ENCODE assay signal across 16 mouse cellular contexts in genomic region chr12:29816130-29816529, GRCm38 (mm10).
DNase-seq lines count a peak whose midpoint lies in the region; ATAC-seq and TF ChIP-seq lines count a peak whose summit lies in the region.
"Had no signal": no experiment of that assay in that cellular context is flagged by ENCODE, and none has a peak within 500 bp of the region (broad histone marks: within the 10 kb centered on the region; RNA-seq: fewer than 3 reads in every experiment).

No protein-coding gene starts in this region.

- WGBS in hindbrain, embryonic 11.5 days = 63% methylated on average over 2 of the region's 2 CpGs
- WGBS in hindbrain, embryonic 10.5 days = 83% methylated on average over 2 of the region's 2 CpGs
- 69% methylated on average over 2 of the region's 2 CpGs for WGBS in forebrain, postnatal 0 days
- 78% methylated on average over 2 of the region's 2 CpGs for WGBS in midbrain, embryonic 12.5 days
- 27% methylated on average over 2 of the region's 2 CpGs for WGBS in neural tube, embryonic 15.5 days
- 86% methylated on average over 2 of the region's 2 CpGs for WGBS in kidney, embryonic 15.5 days

- no peak overlapping the region for H3K4me3 ChIP-seq in hindbrain, embryonic 11.5 days (ENCODE audit: low read depth, low read length)
- no peak overlapping the region for H3K4me3 ChIP-seq in hindbrain, embryonic 10.5 days
- H3K4me3 ChIP-seq in forebrain, postnatal 0 days (ENCODE audit: low read depth, low read length) = no peak overlapping the region
- H3K4me3 ChIP-seq in midbrain, embryonic 12.5 days = no peak overlapping the region
- H3K4me3 ChIP-seq in neural tube, embryonic 15.5 days (replicated peaks) = no peak overlapping the region
- H3K4me3 ChIP-seq in kidney, embryonic 15.5 days (replicated peaks) = no peak overlapping the region
- H3K4me3 ChIP-seq: heart, embryonic 10.5 days; intestine, embryonic 15.5 days had no signal

- no peaks in the 10 kb centered on the region for H3K36me3 ChIP-seq in hindbrain, embryonic 11.5 days (ENCODE audit: control insufficient read depth, insufficient read depth, low read length)
- H3K36me3 ChIP-seq in hindbrain, embryonic 10.5 days = no peaks in the 10 kb centered on the region
- peaks cover 20% of the 10 kb centered on the region for H3K36me3 ChIP-seq in forebrain, postnatal 0 days (ENCODE audit: insufficient read depth)
- no peaks in the 10 kb centered on the region for H3K36me3 ChIP-seq in midbrain, embryonic 12.5 days
- peaks cover 7% of the 10 kb centered on the region; the same call in 1 of the 2 replicates for H3K36me3 ChIP-seq in neural tube, embryonic 15.5 days
- no peaks in the 10 kb centered on the region for H3K36me3 ChIP-seq in kidney, embryonic 15.5 days
- H3K36me3 ChIP-seq: heart, embryonic 10.5 days; intestine, embryonic 15.5 days had no signal

- no peaks in the 10 kb centered on the region for H3K27me3 ChIP-seq in hindbrain, embryonic 11.5 days (ENCODE audit: control insufficient read depth, insufficient read depth, low read length)
- H3K27me3 ChIP-seq in hindbrain, embryonic 10.5 days (ENCODE audit: insufficient read depth, poor library complexity, severe bottlenecking) = no peaks in the 10 kb centered on the region
- no peaks in the 10 kb centered on the region for H3K27me3 ChIP-seq in forebrain, postnatal 0 days (ENCODE audit: insufficient read depth, low read length)
- no peaks in the 10 kb centered on the region for H3K27me3 ChIP-seq in midbrain, embryonic 12.5 days
- no peaks in the 10 kb centered on the region for H3K27me3 ChIP-seq in neural tube, embryonic 15.5 days (replicated peaks)
- H3K27me3 ChIP-seq in kidney, embryonic 15.5 days = no peaks in the 10 kb centered on the region
- H3K27me3 ChIP-seq: intestine, embryonic 15.5 days had no signal

- H3K9me3 ChIP-seq in hindbrain, embryonic 11.5 days (ENCODE audit: control insufficient read depth, low read length) = no peaks in the 10 kb centered on the region
- H3K9me3 ChIP-seq in hindbrain, embryonic 10.5 days = no peaks in the 10 kb centered on the region
- H3K9me3 ChIP-seq in forebrain, postnatal 0 days (ENCODE audit: low read length) = no peaks in the 10 kb centered on the region
- H3K9me3 ChIP-seq in midbrain, embryonic 12.5 days = no peaks in the 10 kb centered on the region
- no peaks in the 10 kb centered on the region for H3K9me3 ChIP-seq in neural tube, embryonic 15.5 days (replicated peaks)
- no peaks in the 10 kb centered on the region for H3K9me3 ChIP-seq in kidney, embryonic 15.5 days (replicated peaks)
- H3K9me3 ChIP-seq: heart, embryonic 10.5 days; intestine, embryonic 15.5 days had no signal

- no peak for TF ChIP-seq CTCF in forebrain, postnatal 0 days (IDR thresholded peaks at IDR 0.05; ENCODE audit: low read depth)

- no peak overlapping the region for H3K9ac ChIP-seq in hindbrain, embryonic 11.5 days (ENCODE audit: low read depth, low read length)
- H3K9ac ChIP-seq in forebrain, postnatal 0 days = no peak overlapping the region
- H3K9ac ChIP-seq in midbrain, embryonic 12.5 days (replicated peaks) = no peak overlapping the region
- H3K9ac ChIP-seq in neural tube, embryonic 15.5 days (replicated peaks) = no peak overlapping the region
- no peak overlapping the region for H3K9ac ChIP-seq in kidney, embryonic 15.5 days
- H3K9ac ChIP-seq: intestine, embryonic 15.5 days; liver, postnatal 0 days had no signal

- H3K27ac ChIP-seq in hindbrain, embryonic 11.5 days (ENCODE audit: low read depth, low read length) = 0 out of 2 replicates have a peak overlapping the region, but pooled peaks have one; percentile 43
- H3K27ac ChIP-seq in hindbrain, embryonic 10.5 days = no peak overlapping the region
- no peak overlapping the region; the same call in 1 of the 2 replicates for H3K27ac ChIP-seq in forebrain, postnatal 0 days (ENCODE audit: low read depth, low read length)
- H3K27ac ChIP-seq in midbrain, embryonic 12.5 days (replicated peaks) = peak overlapping the region; percentile 72
- H3K27ac ChIP-seq in neural tube, embryonic 15.5 days (replicated peaks) = peak overlapping the region; percentile 71
- H3K27ac ChIP-seq in kidney, embryonic 15.5 days = no peak overlapping the region
- H3K27ac ChIP-seq: heart, embryonic 10.5 days; intestine, embryonic 15.5 days had no signal

- H3K4me1 ChIP-seq in hindbrain, embryonic 11.5 days (replicated peaks; ENCODE audit: control insufficient read depth, insufficient read depth, low read length) = no peaks in the 10 kb centered on the region; the same call in 1 of the 2 replicates
- H3K4me1 ChIP-seq in hindbrain, embryonic 10.5 days (replicated peaks) = peaks cover 10% of the 10 kb centered on the region; the same call in 1 of the 2 replicates
- peaks cover 8% of the 10 kb centered on the region; the same call in 1 of the 2 replicates for H3K4me1 ChIP-seq in forebrain, postnatal 0 days (ENCODE audit: insufficient read depth)
- H3K4me1 ChIP-seq in midbrain, embryonic 12.5 days = peaks cover 19% of the 10 kb centered on the region
- H3K4me1 ChIP-seq in neural tube, embryonic 15.5 days = peaks cover 24% of the 10 kb centered on the region
- 0 out of 2 replicates have a peak, but pooled peaks cover 2% of the 10 kb centered on the region for H3K4me1 ChIP-seq in kidney, embryonic 15.5 days
- H3K4me1 ChIP-seq: heart, embryonic 10.5 days had no signal

- H3K4me2 ChIP-seq in hindbrain, embryonic 11.5 days (replicated peaks; ENCODE audit: low read depth, low read length) = no peak overlapping the region
- no peak overlapping the region for H3K4me2 ChIP-seq in forebrain, postnatal 0 days (ENCODE audit: low read depth)
- H3K4me2 ChIP-seq in midbrain, embryonic 12.5 days (replicated peaks) = no peak overlapping the region
- no peak overlapping the region for H3K4me2 ChIP-seq in neural tube, embryonic 15.5 days
- H3K4me2 ChIP-seq in kidney, embryonic 15.5 days = no peak overlapping the region
- H3K4me2 ChIP-seq: intestine, embryonic 15.5 days had no signal

- no peak for DNase-seq in hindbrain, embryonic 11.5 days (ENCODE audit: low spot score)
- no peak for DNase-seq in hindbrain, embryonic 10.5 days (ENCODE audit: low spot score)
- DNase-seq in forebrain, postnatal 0 days = no peak
- DNase-seq: adrenal gland, postnatal 36 days; cerebellum, adult 8-10 months; embryo, embryonic 11 days; liver; liver, postnatal 0 days; lung, postnatal 14 days; thymus, postnatal 36 days had no signal

- 0 out of 2 replicates have a peak, but pooled peaks have one; percentile 35 for ATAC-seq in hindbrain, embryonic 11.5 days (ENCODE audit: low FRiP score)
- peak; percentile 28 for ATAC-seq in forebrain, postnatal 0 days
- peak; percentile 27; the same call in 1 of the 2 replicates for ATAC-seq in midbrain, embryonic 12.5 days (ENCODE audit: low FRiP score, low read depth)
- peak; percentile 42; the same call in 1 of the 2 replicates for ATAC-seq in neural tube, embryonic 15.5 days (ENCODE audit: low FRiP score)
- ATAC-seq in kidney, embryonic 15.5 days (replicated peaks; ENCODE audit: low FRiP score) = no peak
- no peak for ATAC-seq in activated CD4-positive, CD25-positive, alpha-beta regulatory T cell, adult 4 months
- ATAC-seq: intestine, embryonic 15.5 days; liver, postnatal 0 days had no signal

Comparison
In these comparisons a context has a peak if more than half of its experiments do, and no peak if none do; other contexts are left out.
1. H3K27ac ChIP-seq: peak in hindbrain, embryonic 11.5 days (single experiment), midbrain, embryonic 12.5 days (single experiment) and neural tube, embryonic 15.5 days (single experiment); none in hindbrain, embryonic 10.5 days (single experiment), forebrain, postnatal 0 days (single experiment) and kidney, embryonic 15.5 days (single experiment).
2. ATAC-seq: peak in hindbrain, embryonic 11.5 days (single experiment), forebrain, postnatal 0 days (single experiment), midbrain, embryonic 12.5 days (single experiment) and neural tube, embryonic 15.5 days (single experiment); none in kidney, embryonic 15.5 days (single experiment) and activated CD4-positive, CD25-positive, alpha-beta regulatory T cell, adult 4 months (single experiment).